ENCODE assay signal across 8 mouse cellular contexts in the genomic region with DNA sequence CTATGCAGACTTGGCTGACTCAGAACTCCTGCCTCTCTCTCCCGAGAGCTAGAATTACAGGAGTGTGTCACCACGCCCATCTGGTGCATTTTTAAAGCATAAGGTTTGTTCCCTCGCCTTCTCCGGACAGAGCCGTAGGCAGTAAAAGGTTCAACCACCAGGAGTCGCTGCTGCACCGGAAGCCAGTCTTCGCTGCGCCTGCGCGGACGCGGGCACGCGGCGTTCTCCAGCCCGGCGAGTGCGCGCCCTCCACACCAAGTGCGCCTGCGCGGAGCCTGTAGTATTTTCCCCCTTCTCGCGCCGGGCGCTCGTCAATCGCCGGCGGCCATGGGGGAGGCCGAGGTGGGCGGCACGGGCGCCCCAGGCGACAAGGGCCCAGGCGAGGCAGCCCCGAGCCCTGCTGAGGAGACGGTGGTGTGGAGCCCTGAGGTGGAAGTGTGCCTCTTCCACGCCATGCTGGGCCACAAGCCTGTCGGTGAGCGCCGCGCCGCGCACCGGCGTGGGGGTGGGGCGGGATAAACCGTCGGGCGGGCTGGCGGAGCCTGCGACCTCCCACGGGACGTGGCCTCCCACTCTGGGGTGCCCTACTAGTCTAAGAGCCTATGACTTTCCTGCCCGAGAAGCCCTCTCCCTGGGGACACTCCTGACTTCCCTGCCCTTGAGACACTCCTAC. TPM values are rescaled to one million over a fixed set of nuclear protein-coding genes. Genes with fewer than 3 reads are reported as not detected.
A peak's percentile ranks its signal among the peaks of the same experiment; 100 is the strongest.
DNase-seq lines count a peak whose midpoint lies in the region; ATAC-seq and TF ChIP-seq lines count a peak whose summit lies in the region.

No protein-coding gene starts in this region.

- H3K27me3 ChIP-seq in C2C12 (ENCODE audit: control insufficient read depth, insufficient read depth, insufficient read length) (no peaks in the 10 kb centered on the region), myocyte (ENCODE audit: control insufficient read depth, insufficient read depth, insufficient read length) (no peaks in the 10 kb centered on the region)
- no peaks in the 10 kb centered on the region for H3K27me3 ChIP-seq in erythroblast, embryonic 14.5 days (ENCODE audit: control insufficient read depth)
- peaks cover 4% of the 10 kb centered on the region; the same call in 1 of the 2 replicates for H3K27me3 ChIP-seq in heart, embryonic 11.5 days (ENCODE audit: control insufficient read depth, insufficient read depth, low read length)
- H3K27me3 ChIP-seq in kidney, embryonic 16.5 days (ENCODE audit: insufficient read depth, low read length): no peaks in the 10 kb centered on the region
- no peaks in the 10 kb centered on the region for H3K27me3 ChIP-seq in liver, adult 2 months (ENCODE audit: control insufficient read depth, insufficient read depth, low read length)
- no peaks in the 10 kb centered on the region for H3K27me3 ChIP-seq in splenic B cell, adult 2 months (ENCODE audit: control insufficient read depth, insufficient read depth, low read length, poor library complexity, severe bottlenecking)

- peaks cover 32% of the 10 kb centered on the region for H3K4me1 ChIP-seq in erythroblast, embryonic 14.5 days (ENCODE audit: control insufficient read depth)
- peaks cover 8% of the 10 kb centered on the region for H3K4me1 ChIP-seq in heart, embryonic 11.5 days (ENCODE audit: control insufficient read depth, insufficient read depth, low read length)
- peaks cover 17% of the 10 kb centered on the region for H3K4me1 ChIP-seq in kidney, embryonic 16.5 days (ENCODE audit: insufficient read depth, low read length)
- H3K4me1 ChIP-seq in liver, adult 2 months (ENCODE audit: control insufficient read depth, insufficient read depth, low read length): peaks cover 10% of the 10 kb centered on the region

- H3K36me3 ChIP-seq in C2C12 (ENCODE audit: control insufficient read depth, insufficient read depth): peaks cover 13% of the 10 kb centered on the region
- H3K36me3 ChIP-seq in erythroblast, embryonic 14.5 days (ENCODE audit: control insufficient read depth): peaks cover 33% of the 10 kb centered on the region
- H3K36me3 ChIP-seq in heart, embryonic 11.5 days (ENCODE audit: control insufficient read depth, insufficient read depth, low read length): peaks cover 11% of the 10 kb centered on the region; the same call in 1 of the 2 replicates
- H3K36me3 ChIP-seq in kidney, embryonic 16.5 days (ENCODE audit: insufficient read depth, low read length): peaks cover 17% of the 10 kb centered on the region
- H3K36me3 ChIP-seq in liver, adult 2 months (ENCODE audit: control insufficient read depth, insufficient read depth, low read length): no peaks in the 10 kb centered on the region
- no peaks in the 10 kb centered on the region for H3K36me3 ChIP-seq in myocyte (ENCODE audit: control insufficient read depth, insufficient read depth)
- no peaks in the 10 kb centered on the region; the same call in 1 of the 2 replicates for H3K36me3 ChIP-seq in splenic B cell, adult 2 months (ENCODE audit: control insufficient read depth, insufficient read depth, low read length, poor library complexity, severe bottlenecking)

- peaks cover 7% of the 10 kb centered on the region for H3K79me3 ChIP-seq in C2C12 (ENCODE audit: low read depth)

- DNase-seq in brain, embryonic 14.5 days (ENCODE audit: low read depth): peak; percentile 97
- peak; percentile 75 for DNase-seq in liver, adult 2 months (ENCODE audit: extremely low read depth, low read depth, low spot score)
- DNase-seq in splenic B cell, adult 2 months (ENCODE audit: low read depth, low spot score): peak; percentile 98

- peak overlapping the region; percentile 6; the same call in 1 of the 2 replicates for H3K27ac ChIP-seq in heart, embryonic 11.5 days (ENCODE audit: low read depth, low read length)
- peak overlapping the region; percentile 26 for H3K27ac ChIP-seq in kidney, embryonic 16.5 days (ENCODE audit: low read length)
- peak overlapping the region; percentile 73 for H3K27ac ChIP-seq in liver, adult 2 months (replicated peaks; ENCODE audit: insufficient read depth, low read depth, low read length)

- peak overlapping the region; percentile 85 for H3K4me2 ChIP-seq in heart, embryonic 11.5 days
- peak overlapping the region; percentile 77 for H3K4me2 ChIP-seq in kidney, embryonic 16.5 days (replicated peaks; ENCODE audit: low read depth, low read length)
- peak overlapping the region; percentile 98 for H3K4me2 ChIP-seq in myocyte (ENCODE audit: low read depth)

- H3K79me2 ChIP-seq in C2C12 (ENCODE audit: control insufficient read depth, insufficient read depth) (peaks cover 18% of the 10 kb centered on the region), myocyte (ENCODE audit: control insufficient read depth, insufficient read depth) (peaks cover 9% of the 10 kb centered on the region)
- H3K79me2 ChIP-seq in liver, adult 2 months (ENCODE audit: control insufficient read depth, insufficient read depth, low read length): peaks cover 8% of the 10 kb centered on the region; the same call in 1 of the 2 replicates

- peak overlapping the region; percentile 78 for H3ac ChIP-seq in C2C12 (ENCODE audit: control insufficient read depth, insufficient read length, low read depth)
- peak overlapping the region; percentile 87 for H3ac ChIP-seq in myocyte (ENCODE audit: control insufficient read depth, insufficient read length)

- TF ChIP-seq POLR2A in brain, embryonic 14.5 days (IDR thresholded peaks at IDR 0.05; ENCODE audit: borderline replicate concordance, extremely low read depth, insufficient read depth, insufficient read length, poor library complexity, severe bottlenecking): peak; percentile 81
- TF ChIP-seq POLR2A in liver, adult 2 months (IDR thresholded peaks at IDR 0.05; ENCODE audit: extremely low read depth, insufficient read depth, low read length): peak; percentile 52; the same call in 1 of the 2 replicates
- peak; percentile 80 for TF ChIP-seq POLR2A in myocyte (IDR thresholded peaks at IDR 0.05; ENCODE audit: insufficient read length, low read depth)

- TF ChIP-seq CTCF in C2C12 (IDR thresholded peaks at IDR 0.05; ENCODE audit: control insufficient read depth, insufficient read depth, insufficient read length): peak; percentile 94
- peak; percentile 97 for TF ChIP-seq CTCF in brain, embryonic 14.5 days (IDR thresholded peaks at IDR 0.05; ENCODE audit: borderline replicate concordance, extremely low read depth, insufficient read depth, insufficient read length)
- peak; percentile 95 for TF ChIP-seq CTCF in liver, adult 2 months (IDR thresholded peaks at IDR 0.05; ENCODE audit: low read depth, low read length)

- H3K9me3 ChIP-seq in erythroblast, embryonic 14.5 days (ENCODE audit: control insufficient read depth, low read length): no peaks in the 10 kb centered on the region
- no peaks in the 10 kb centered on the region for H3K9me3 ChIP-seq in heart, embryonic 11.5 days (replicated peaks; ENCODE audit: control insufficient read depth, low read length)
- no peaks in the 10 kb centered on the region for H3K9me3 ChIP-seq in kidney, embryonic 16.5 days (ENCODE audit: low read length)

- peak; percentile 75 for ATAC-seq in heart, embryonic 11.5 days (replicated peaks; ENCODE audit: insufficient number of reproducible peaks, low FRiP score, low TSS enrichment)
- ATAC-seq in kidney, embryonic 16.5 days (ENCODE audit: low FRiP score, low TSS enrichment): peak; percentile 81

- under 1% methylated on average over 41 of the region's 57 CpGs for WGBS in heart, embryonic 11.5 days (ENCODE audit: insufficient replicate concordance)
- under 1% methylated on average over 55 of the region's 57 CpGs for WGBS in kidney, embryonic 16.5 days
- WGBS in liver, adult 2 months: under 1% methylated on average over 57 of the region's 57 CpGs

- peak overlapping the region; percentile 90 for H3K9ac ChIP-seq in heart, embryonic 11.5 days (ENCODE audit: low read depth, low read length)
- peak overlapping the region; percentile 97 for H3K9ac ChIP-seq in kidney, embryonic 16.5 days (replicated peaks; ENCODE audit: low read length)
- peak overlapping the region; percentile 98 for H3K9ac ChIP-seq in liver, adult 2 months (ENCODE audit: low read depth, low read length)

- H3K4me3 ChIP-seq in C2C12 (ENCODE audit: insufficient read depth, poor library complexity, severe bottlenecking) (peak overlapping the region; percentile 74), myocyte (peak overlapping the region; percentile 47)
- H3K4me3 ChIP-seq in erythroblast, embryonic 14.5 days (replicated peaks): peak overlapping the region; percentile 91
- peak overlapping the region; percentile 75 for H3K4me3 ChIP-seq in heart, embryonic 11.5 days (ENCODE audit: low read depth, low read length)
- H3K4me3 ChIP-seq in kidney, embryonic 16.5 days (ENCODE audit: low read length): peak overlapping the region; percentile 70
- H3K4me3 ChIP-seq in liver, adult 2 months (ENCODE audit: insufficient read depth, low read depth, low read length): peak overlapping the region; percentile 96

RNA-seq across cellular contexts. Expression of a gene that starts 1.5 kb away (rescaled TPM):
- polyA plus RNA-seq in C2C12 (2012; fragmentation: generic; extraction: Trizol) (19.2 TPM), myocyte (2012; fragmentation: generic; extraction: Trizol) (17.9 TPM)
- 54.3 and 69.8 TPM in 2 replicates for polyA plus RNA-seq in brain, embryonic 14.5 days (2012; rRNA removed)
- polyA plus RNA-seq in erythroblast, embryonic 14.5 days (2012): 0.58 and 0.87 TPM in 2 replicates
- polyA plus RNA-seq in heart, embryonic 11.5 days (2014; fragmentation: Nextera tagmentation; extraction: Ambion mirVana): 23.1 and 23.9 TPM in 2 replicates
- polyA plus RNA-seq in kidney, embryonic 16.5 days (2015; fragmentation: Nextera tagmentation; extraction: Ambion mirVana): 43.7 and 43.9 TPM in 2 replicates
- total RNA-seq in liver, adult 2 months (2014; rRNA removed): 4.8 and 4.9 TPM in 2 replicates
- polyA plus RNA-seq in liver, adult 2 months (2012; rRNA removed): 6.7 and 9.5 TPM in 2 replicates

RNA-seq across cellular contexts. Expression of a gene that starts 6.4 kb away (rescaled TPM):
- polyA plus RNA-seq in C2C12 (2012; fragmentation: generic; extraction: Trizol) (61.5 TPM), myocyte (2012; fragmentation: generic; extraction: Trizol) (81.8 TPM)
- 75.6 and 105 TPM in 2 replicates for polyA plus RNA-seq in brain, embryonic 14.5 days (2012; rRNA removed)
- polyA plus RNA-seq in erythroblast, embryonic 14.5 days (2012): 8.1 and 8.8 TPM in 2 replicates
- 68.2 and 70.7 TPM in 2 replicates for polyA plus RNA-seq in heart, embryonic 11.5 days (2014; fragmentation: Nextera tagmentation; extraction: Ambion mirVana)
- polyA plus RNA-seq in kidney, embryonic 16.5 days (2015; fragmentation: Nextera tagmentation; extraction: Ambion mirVana): 67.3 and 69.3 TPM in 2 replicates
- total RNA-seq in liver, adult 2 months (2014; rRNA removed): 42.9 and 44.4 TPM in 2 replicates
- polyA plus RNA-seq in liver, adult 2 months (2012; rRNA removed): 23.1 and 29.1 TPM in 2 replicates

RNA-seq across cellular contexts. Expression of a gene that starts 15.0 kb away (rescaled TPM):
- polyA plus RNA-seq in C2C12 (2012; fragmentation: generic; extraction: Trizol): 0.21 TPM
- polyA plus RNA-seq in brain, embryonic 14.5 days (2012; rRNA removed): 31.5 and 37.5 TPM in 2 replicates
- polyA plus RNA-seq in erythroblast, embryonic 14.5 days (2012): 0.10 TPM in 1 of 2 replicates, not detected in the other
- 24.5 and 25.0 TPM in 2 replicates for polyA plus RNA-seq in heart, embryonic 11.5 days (2014; fragmentation: Nextera tagmentation; extraction: Ambion mirVana)
- 9.5 and 9.8 TPM in 2 replicates for polyA plus RNA-seq in kidney, embryonic 16.5 days (2015; fragmentation: Nextera tagmentation; extraction: Ambion mirVana)
- 0.27 TPM in 1 of 2 replicates, not detected in the other for total RNA-seq in liver, adult 2 months (2014; rRNA removed)
- polyA plus RNA-seq in liver, adult 2 months (2012; rRNA removed): 0.12 and 0.14 TPM in 2 replicates
- 0.22 TPM for polyA plus RNA-seq in myocyte (2012; fragmentation: generic; extraction: Trizol)

RNA-seq across cellular contexts. Expression of a gene that starts 59.9 kb away (rescaled TPM):
- polyA plus RNA-seq in C2C12 (2012; fragmentation: generic; extraction: Trizol) (not detected), myocyte (2012; fragmentation: generic; extraction: Trizol) (not detected)
- polyA plus RNA-seq in brain, embryonic 14.5 days (2012; rRNA removed): 1.2 and 1.9 TPM in 2 replicates
- polyA plus RNA-seq in erythroblast, embryonic 14.5 days (2012): not detected in 2 replicates
- 0.07 and 0.32 TPM in 2 replicates for polyA plus RNA-seq in heart, embryonic 11.5 days (2014; fragmentation: Nextera tagmentation; extraction: Ambion mirVana)
- polyA plus RNA-seq in kidney, embryonic 16.5 days (2015; fragmentation: Nextera tagmentation; extraction: Ambion mirVana): 0.09 and 0.15 TPM in 2 replicates
- not detected in 2 replicates for total RNA-seq in liver, adult 2 months (2014; rRNA removed)
- polyA plus RNA-seq in liver, adult 2 months (2012; rRNA removed): not detected in 2 replicates

Comparison
In these comparisons a context has a peak if more than half of its experiments do, and no peak if none do; other contexts are left out.
1. Peak in every context shown above with its lines: DNase-seq, ATAC-seq, H3K4me3 ChIP-seq and H3K27ac ChIP-seq.
2. H3K27ac ChIP-seq: peak in every context shown above with its lines; median percentile 73 in liver, adult 2 months; 26 in kidney, embryonic 16.5 days; 6 in heart, embryonic 11.5 days.